Mouse (Mus musculus) embryo, embryonic 10 days (tissue): ENCODE measurements at regions not wholly inside any gene's neighbourhood (a gene's known extent, or its start where the extent isn't known, plus 50 kb on each side); places are given as distances from the start of the nearest gene placed in this dataset.

Source experiments
- DNase-seq: peaks from one replicate; pipeline ENCODE4 v3.0.0-alpha.2; 2015; ENCODE audit warnings: low spot score

DNA sequence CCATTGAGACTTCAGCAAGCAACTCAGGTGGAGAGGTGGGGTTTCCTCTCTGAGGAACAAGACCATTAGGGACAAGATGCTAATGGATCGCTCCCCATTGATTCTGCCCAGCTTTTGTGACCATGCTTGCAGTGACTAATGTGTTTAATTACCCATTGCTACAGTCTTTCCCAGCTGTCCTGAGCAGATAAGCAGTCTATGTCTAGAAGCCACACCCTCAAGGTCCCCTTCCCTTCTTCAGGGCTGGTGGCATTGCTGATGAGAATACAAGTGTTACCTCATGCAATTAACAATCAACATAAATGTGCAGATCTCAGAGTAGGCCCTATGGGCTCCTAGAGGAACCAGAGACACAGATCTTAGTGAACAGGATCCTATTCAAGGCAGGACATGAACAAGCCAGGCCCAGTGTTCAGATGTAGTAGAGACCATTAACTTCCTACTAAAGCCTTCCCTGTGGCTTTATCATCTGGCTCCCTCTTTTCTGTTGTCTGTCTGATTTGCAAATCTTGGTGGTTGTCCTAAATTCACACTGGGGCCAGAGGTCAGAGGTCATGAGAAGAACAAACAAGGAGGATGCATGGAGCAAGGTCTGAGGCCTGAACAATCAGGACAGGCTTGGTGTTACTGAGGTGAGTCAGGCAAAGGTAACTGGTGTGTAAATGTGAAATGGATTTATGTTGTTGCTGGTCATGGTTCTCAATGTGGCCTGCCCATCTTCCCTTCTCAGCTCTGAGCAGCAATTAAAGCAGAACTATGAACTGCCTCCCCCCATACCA is 56.8 kb downstream of the Odc1 start:
- DNase-seq, result no peak

DNA sequence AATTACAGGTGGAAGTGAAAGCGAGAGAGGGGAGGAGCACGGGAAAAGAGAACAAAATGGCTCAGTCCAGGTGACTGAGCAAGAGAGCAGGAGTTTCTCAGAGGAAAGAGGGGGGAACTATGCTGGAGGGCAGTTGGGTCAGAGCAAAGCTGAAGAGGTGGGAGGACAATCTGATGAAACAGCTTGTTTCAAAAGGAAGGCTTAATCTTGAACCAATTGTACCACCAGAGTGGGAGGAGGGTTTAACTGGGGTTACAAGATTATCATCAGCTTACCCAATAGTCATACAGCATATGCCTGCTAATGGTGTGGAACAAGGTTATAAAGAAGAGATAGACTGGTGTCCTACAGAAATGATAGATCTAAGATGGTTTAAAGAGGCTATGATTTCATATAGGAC is 59.0 kb downstream of the Odc1 start:
- DNase-seq, result no peak

DNA sequence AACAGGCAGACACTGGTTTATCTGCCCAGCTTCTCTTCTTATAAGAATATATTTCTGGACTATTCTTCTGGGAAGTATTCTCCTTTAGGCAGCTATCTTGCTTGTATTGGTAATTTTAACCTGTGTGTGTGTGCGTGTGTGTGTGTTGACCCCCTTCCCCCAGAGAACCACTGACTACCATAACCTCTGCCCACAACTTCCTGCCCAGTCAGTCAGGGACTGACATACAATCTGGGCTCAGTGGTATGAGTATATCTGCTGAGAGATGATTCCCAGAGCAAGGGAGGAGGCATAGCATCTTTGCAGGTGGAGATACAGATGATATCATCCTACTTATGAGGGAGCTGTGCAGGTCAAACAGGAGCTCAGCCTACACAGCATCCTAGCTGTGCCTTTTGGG is 65.8 kb downstream of the Odc1 start:
- no peak for DNase-seq

DNA sequence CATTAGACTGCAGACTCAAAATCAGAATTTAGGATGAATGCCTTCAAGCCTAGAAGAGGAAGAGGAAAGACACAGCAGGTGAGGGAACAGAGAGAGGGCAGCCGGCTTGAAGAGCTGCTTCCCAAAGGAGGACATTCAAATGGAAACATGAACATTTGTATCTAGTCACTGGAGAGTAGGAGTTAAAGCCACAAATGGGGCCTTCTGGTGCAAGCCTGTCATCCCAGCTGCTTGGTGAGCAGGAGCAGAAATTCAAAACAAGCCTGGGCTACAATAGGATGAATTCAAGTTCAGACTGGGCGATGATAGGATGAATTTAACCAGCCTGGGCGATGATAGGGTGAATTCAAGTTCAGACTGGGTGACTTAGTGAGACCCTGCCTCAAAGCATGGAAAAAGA is 67.4 kb downstream of the Odc1 start:
- no peak for DNase-seq

DNA sequence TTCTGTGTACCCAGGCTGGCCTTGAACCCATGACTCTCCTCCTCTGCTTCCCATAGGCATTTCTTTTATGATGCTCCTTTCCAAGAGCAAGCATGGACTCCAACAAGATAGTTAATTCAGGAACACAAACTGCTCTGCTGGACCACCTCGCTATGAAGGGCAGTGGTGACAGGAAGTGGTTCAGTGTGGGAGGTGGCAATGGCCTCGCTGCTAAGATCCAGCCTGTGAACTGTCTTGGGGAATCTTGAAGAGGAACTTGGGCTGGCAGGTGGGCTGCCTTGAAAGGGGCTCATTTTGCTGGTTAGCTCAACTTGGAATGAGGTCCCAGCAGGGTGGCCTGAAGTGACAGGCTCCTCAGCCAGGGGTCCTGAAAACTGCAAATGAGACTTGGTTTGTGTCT is 72.4 kb upstream of the Hpcal1 start:
- DNase-seq, result no peak

DNA sequence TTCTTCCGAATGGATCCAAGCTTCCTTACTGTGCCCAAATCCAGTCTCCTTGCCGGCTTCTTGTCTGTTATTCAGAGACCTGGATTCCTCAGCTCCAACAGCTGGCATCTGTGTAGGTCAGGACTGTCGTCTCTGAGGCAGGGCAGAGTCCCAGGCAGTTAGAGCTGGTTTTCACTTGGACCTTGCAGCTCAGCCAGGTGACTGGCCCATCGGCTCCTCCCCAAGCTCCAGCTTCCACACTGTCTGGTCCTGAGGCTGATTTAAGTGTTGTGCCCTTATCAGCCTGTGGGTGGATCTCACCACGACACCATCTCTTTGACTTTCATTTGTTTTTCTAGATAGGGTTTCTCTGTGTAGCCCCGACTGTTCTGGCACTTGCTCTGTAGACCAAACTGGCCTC is 70.4 kb upstream of the Hpcal1 start:
- DNase-seq, result no peak

DNA sequence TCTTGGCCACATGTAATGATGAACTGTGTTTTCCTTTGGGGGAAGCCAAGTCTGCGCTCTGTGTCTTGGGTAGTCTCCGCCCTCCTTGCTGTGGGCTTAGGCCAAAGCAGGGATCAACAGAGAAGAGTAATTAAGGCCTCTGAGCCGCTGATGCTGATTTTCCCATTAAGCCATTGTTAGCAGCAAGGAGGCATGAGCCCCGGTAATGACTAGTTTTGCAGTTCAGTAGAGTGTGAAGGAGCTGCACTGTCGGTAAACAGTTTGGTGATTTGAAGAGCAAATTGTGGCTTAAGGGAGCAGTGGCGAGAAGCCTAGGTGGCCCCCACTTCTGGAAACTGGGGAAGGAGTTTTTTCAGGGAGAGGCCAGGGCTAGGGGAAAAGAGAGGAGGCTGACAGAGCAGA is 69.2 kb upstream of the Hpcal1 start:
- peak; percentile 43 for DNase-seq

DNA sequence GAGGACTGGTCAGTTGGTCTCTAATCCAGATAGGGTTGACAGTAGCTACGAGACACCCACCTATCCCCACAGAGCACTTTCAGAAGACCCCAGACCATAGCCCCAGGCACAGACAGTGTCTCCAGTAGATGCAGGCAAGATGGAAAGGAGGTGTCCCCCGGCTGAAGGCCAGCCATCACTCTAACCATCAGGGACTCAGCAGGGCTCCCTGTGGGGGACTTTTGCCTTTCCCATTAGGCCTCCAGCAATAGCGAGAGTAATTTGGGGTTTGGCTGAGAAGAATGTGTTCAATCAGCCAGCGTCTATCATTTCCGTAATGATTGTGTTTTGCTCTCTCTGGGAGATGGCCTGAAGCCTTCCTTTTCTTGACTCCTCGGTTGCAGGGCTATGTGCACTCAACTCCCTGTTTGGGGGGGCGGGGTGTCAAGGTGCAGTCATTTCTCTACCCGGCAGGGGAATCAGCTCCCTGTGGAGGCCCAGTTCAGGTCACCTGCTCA is 68.1 kb upstream of the Hpcal1 start:
- no peak for DNase-seq

DNA sequence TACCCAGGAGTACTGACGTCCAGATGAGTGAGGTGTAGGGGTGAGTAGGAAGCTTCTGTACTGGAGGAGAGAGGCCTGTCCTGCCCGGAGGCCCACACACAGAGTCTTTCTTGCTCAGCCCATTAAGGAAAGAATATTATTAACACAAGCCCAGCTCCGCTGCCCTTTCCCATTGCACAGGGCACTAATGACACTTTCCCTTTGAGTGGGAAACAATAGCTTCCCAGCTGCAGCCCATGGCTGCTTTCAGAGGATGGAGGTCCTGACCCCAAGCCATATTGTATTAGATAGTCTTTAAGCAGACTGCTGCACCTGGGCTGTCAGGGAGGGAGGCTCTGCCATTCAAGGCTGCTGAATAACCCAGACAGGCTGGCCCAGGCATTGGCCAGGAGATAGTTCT is 64.6 kb upstream of the Hpcal1 start:
- peak; percentile 76 for DNase-seq

DNA sequence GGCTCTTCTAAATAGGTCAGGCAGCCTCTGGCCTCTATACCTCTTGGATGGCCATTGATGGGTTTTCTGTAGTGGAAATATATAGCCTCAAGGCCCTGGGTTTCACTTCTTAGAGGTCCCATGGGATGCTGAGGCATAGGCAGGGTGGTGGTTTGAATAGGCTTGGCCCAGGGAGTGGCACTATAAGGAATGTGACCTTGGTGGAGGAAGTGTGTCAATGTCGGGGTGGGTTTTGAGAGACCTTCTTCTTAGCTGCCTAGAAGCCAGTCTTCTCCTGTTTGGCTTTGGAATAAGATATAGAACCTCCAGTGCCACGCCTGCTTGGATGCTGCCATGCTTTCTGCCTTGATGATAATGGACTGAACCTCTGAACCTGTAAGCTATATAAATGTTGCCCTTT is 59.5 kb upstream of the Hpcal1 start:
- no peak for DNase-seq

DNA sequence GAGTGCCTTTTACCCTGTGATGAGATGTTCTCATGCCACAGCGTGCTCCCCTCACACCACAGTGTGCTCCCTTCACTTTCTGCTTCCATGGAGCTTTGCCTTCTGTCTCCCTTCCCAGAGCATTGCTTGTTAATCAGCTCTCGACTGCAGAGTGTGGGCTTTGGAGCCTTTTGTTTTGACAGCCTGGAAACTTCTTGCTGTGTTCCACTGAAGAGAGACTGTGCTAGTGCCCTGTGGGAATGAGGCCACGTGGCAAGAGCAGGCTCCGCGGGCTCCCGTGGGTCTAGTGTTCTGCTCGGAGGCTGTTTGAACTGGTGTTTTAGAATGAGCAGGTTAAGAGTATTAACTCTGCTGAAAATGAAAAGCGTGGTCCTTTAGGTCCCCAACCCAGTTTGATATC is 54.5 kb upstream of the Hpcal1 start:
- DNase-seq, result no peak

DNA sequence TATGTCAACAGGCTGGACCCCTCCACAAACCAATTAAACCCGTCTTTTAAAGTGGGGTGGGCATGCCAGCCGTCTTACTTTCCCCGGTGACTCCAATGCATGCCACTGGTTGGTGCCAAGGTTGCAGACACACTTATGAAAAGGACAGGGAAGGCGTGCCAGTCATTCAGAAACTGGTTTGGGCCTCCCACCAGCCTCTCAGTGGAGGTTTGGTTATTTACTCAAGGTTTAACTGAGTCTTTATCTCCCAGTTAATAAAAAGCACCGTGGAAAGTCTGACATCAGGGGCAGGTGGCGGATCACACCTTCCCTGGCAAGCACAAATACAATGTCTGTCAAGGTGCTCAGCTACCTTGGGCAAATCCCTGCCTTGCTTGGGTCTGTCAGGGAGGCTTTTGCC is 54.1 kb upstream of the Hpcal1 start:
- no peak for DNase-seq
